In genomic region chr16:49985082-49986076, GRCm38 (mm10) we compare ENCODE assay signal across 17 mouse cellular contexts.
A peak's percentile ranks its signal among the peaks of the same experiment; 100 is the strongest.
DNase-seq lines count a peak whose midpoint lies in the region; ATAC-seq and TF ChIP-seq lines count a peak whose summit lies in the region.
"Had no signal": no experiment of that assay in that cellular context is flagged by ENCODE, and none has a peak within 500 bp of the region (broad histone marks: within the 10 kb centered on the region; RNA-seq: fewer than 3 reads in every experiment).

No protein-coding gene starts in this region.

- H3K9me3 ChIP-seq in kidney, embryonic 15.5 days (replicated peaks) = no peaks in the 10 kb centered on the region
- H3K9me3 ChIP-seq in hindbrain, embryonic 15.5 days = no peaks in the 10 kb centered on the region
- H3K9me3 ChIP-seq in forebrain, postnatal 0 days (ENCODE audit: low read length) = no peaks in the 10 kb centered on the region
- H3K9me3 ChIP-seq: embryonic facial prominence, embryonic 12.5 days; heart, embryonic 15.5 days; megakaryocyte, embryonic 14.5 days had no signal

- H3K4me3 ChIP-seq in kidney, embryonic 15.5 days (replicated peaks) = no peak overlapping the region
- H3K4me3 ChIP-seq in hindbrain, embryonic 15.5 days = no peak overlapping the region
- H3K4me3 ChIP-seq in forebrain, postnatal 0 days (ENCODE audit: low read depth, low read length) = no peak overlapping the region
- H3K4me3 ChIP-seq: embryonic facial prominence, embryonic 12.5 days; heart, embryonic 15.5 days; megakaryocyte, embryonic 14.5 days had no signal

- H3K36me3 ChIP-seq in kidney, embryonic 15.5 days = no peaks in the 10 kb centered on the region
- no peaks in the 10 kb centered on the region for H3K36me3 ChIP-seq in hindbrain, embryonic 15.5 days
- no peaks in the 10 kb centered on the region for H3K36me3 ChIP-seq in forebrain, postnatal 0 days (ENCODE audit: insufficient read depth)
- H3K36me3 ChIP-seq: embryonic facial prominence, embryonic 12.5 days; heart, embryonic 15.5 days had no signal

- no peak for TF ChIP-seq CTCF in forebrain, postnatal 0 days (IDR thresholded peaks at IDR 0.05; ENCODE audit: low read depth)

- 32% methylated on average over 14 of the region's 14 CpGs for WGBS in kidney, embryonic 15.5 days
- WGBS in hindbrain, embryonic 15.5 days = 43% methylated on average over 14 of the region's 14 CpGs
- 53% methylated on average over 14 of the region's 14 CpGs for WGBS in forebrain, postnatal 0 days

- no peaks in the 10 kb centered on the region for H3K27me3 ChIP-seq in kidney, embryonic 15.5 days
- H3K27me3 ChIP-seq in hindbrain, embryonic 15.5 days = no peaks in the 10 kb centered on the region
- no peaks in the 10 kb centered on the region for H3K27me3 ChIP-seq in forebrain, postnatal 0 days (ENCODE audit: insufficient read depth, low read length)
- H3K27me3 ChIP-seq: embryonic facial prominence, embryonic 12.5 days; heart, embryonic 15.5 days; megakaryocyte, embryonic 14.5 days had no signal

- no peak overlapping the region for H3K27ac ChIP-seq in kidney, embryonic 15.5 days
- 0 out of 2 replicates have a peak overlapping the region, but pooled peaks have one; percentile 51 for H3K27ac ChIP-seq in hindbrain, embryonic 15.5 days (replicated peaks)
- H3K27ac ChIP-seq in forebrain, postnatal 0 days (ENCODE audit: low read depth, low read length) = no peak overlapping the region
- H3K27ac ChIP-seq: embryonic facial prominence, embryonic 12.5 days; heart, embryonic 15.5 days had no signal

- peak; percentile 76 for ATAC-seq in kidney, embryonic 15.5 days (replicated peaks; ENCODE audit: low FRiP score)
- ATAC-seq in hindbrain, embryonic 15.5 days (ENCODE audit: low FRiP score, low read depth) = peak; percentile 25; the same call in 1 of the 2 replicates
- ATAC-seq in forebrain, postnatal 0 days = no peak
- ATAC-seq: forebrain, embryonic 16.5 days had no signal

- peaks cover 10% of the 10 kb centered on the region for H3K4me1 ChIP-seq in kidney, embryonic 15.5 days
- H3K4me1 ChIP-seq in hindbrain, embryonic 15.5 days (replicated peaks) = peaks cover 11% of the 10 kb centered on the region
- H3K4me1 ChIP-seq in forebrain, postnatal 0 days (ENCODE audit: insufficient read depth) = peaks cover 5% of the 10 kb centered on the region; the same call in 1 of the 2 replicates
- H3K4me1 ChIP-seq: embryonic facial prominence, embryonic 12.5 days; heart, embryonic 15.5 days had no signal

- no peak for DNase-seq in kidney, postnatal 4 days
- peak; percentile 34 for DNase-seq in embryo, embryonic 10 days (ENCODE audit: low spot score)
- DNase-seq in retina, embryonic 14.5 days (ENCODE audit: low spot score) = peak; percentile 25
- DNase-seq in left cerebral cortex, adult 11 months (ENCODE audit: low spot score) = no peak
- DNase-seq in forebrain, postnatal 0 days = no peak
- DNase-seq: cerebellum, adult 11 months; cerebellum, postnatal 14 days; heart, adult 18-20 months; lung, postnatal 10 days; right cerebral cortex, adult 18-20 months; thymus, adult 18-20 months had no signal

- H3K4me2 ChIP-seq in kidney, embryonic 15.5 days = no peak overlapping the region; the same call in 1 of the 2 replicates
- no peak overlapping the region for H3K4me2 ChIP-seq in hindbrain, embryonic 15.5 days
- no peak overlapping the region for H3K4me2 ChIP-seq in forebrain, postnatal 0 days (ENCODE audit: low read depth)
- H3K4me2 ChIP-seq: embryonic facial prominence, embryonic 12.5 days; heart, embryonic 15.5 days had no signal

- no peak overlapping the region for H3K9ac ChIP-seq in kidney, embryonic 15.5 days
- H3K9ac ChIP-seq in hindbrain, embryonic 15.5 days = no peak overlapping the region
- no peak overlapping the region for H3K9ac ChIP-seq in forebrain, postnatal 0 days
- H3K9ac ChIP-seq: embryonic facial prominence, embryonic 12.5 days; heart, embryonic 15.5 days had no signal

Comparison
In these comparisons a context has a peak if more than half of its experiments do, and no peak if none do; other contexts are left out.
1. DNase-seq: peak in embryo, embryonic 10 days (single experiment) and retina, embryonic 14.5 days (single experiment); none in kidney, postnatal 4 days (0 of 2), left cerebral cortex, adult 11 months (single experiment) and forebrain, postnatal 0 days (single experiment).